Mouse (Mus musculus) urinary bladder, postnatal 10 days (tissue): ENCODE results near the gene Etv6.

Experiments
- DNase-seq: peaks from one replicate; pipeline ENCODE4 v3.0.0; 2022; ENCODE audit warnings: low spot score

Gene Etv6

GRCm38 (mm10) chr6:134208180-134208952, 172.9 kb downstream of the Etv6 start:
- DNase-seq: no peak

DNA sequence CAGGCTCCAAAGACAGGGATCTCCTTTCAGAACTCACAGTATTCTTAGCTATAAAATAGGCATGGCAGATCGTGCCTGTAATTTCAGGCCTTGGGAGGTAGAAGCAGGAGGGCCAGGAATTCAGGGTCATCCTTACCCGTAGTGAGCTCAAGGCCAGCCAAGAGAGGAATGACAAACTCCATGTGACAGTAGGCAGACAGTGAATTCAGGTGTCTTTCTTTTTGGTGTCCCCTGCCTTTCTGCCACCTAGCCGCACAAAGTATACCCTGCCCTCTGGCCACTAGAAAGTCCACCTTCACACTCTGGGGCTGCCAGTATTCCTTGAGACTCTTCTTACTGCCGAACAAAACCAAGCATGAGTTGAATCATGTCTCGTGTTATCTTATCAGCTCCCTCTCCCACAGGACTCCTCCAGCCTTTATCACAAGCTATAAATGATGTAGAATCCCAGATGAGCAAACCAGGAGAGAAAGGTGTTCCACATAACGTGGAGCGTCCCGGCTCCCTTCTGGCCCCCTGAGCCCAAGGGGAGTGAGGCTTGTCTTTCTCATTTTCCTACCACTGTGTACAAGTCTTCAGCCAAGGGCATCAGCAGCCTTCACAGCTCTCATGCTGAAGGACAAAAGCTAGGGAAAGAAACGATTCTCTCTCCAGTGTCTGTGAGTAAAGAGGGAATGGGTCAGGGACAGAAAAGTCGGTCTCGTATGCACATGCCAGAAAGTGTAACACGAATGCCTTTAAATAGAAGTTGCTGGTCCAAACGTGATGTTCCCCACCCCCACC, 175.4 kb downstream of the Etv6 start:
- DNase-seq: no peak

DNA sequence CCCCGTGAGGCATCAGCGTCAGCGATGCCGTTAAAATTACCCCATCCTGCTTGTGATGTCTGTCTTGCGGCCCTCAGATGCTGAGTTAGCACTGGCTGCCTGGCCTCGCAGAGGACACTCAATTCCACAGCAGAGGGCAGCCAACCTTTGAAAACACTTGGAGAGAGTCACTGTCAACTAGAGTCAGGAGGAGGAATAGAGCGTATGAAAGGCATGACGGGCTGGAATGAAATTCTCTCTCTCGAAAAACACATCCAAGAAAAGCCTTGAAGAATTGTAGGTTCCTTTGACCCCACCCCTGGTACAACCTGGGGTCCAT, 175.9 kb downstream of the Etv6 start:
- no peak for DNase-seq

DNA sequence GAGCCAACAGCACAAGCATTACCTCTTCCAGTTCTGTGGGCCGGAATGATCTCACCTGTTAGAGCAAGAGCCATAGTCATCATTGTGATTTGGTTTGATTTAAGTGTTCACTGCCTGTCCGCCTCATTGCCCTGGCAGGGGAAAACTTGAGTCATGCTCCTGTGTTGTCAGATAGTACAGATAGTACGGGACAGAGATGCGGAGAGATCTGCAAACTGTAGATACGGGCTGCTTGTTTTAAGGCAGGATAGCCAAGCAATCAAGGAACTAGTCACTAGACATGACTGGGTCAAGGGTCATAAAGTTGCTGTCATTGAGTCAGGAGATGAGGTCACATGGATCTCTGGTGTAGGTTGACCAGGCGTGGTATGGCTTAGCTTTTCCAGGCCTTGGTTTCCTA, 182.2 kb downstream of the Etv6 start:
- DNase-seq: no peak

- DNase-seq: no peak
These were observed 182.9 kb downstream of the Etv6 start for GRCm38 (mm10) chr6:134218441-134218840.

DNA sequence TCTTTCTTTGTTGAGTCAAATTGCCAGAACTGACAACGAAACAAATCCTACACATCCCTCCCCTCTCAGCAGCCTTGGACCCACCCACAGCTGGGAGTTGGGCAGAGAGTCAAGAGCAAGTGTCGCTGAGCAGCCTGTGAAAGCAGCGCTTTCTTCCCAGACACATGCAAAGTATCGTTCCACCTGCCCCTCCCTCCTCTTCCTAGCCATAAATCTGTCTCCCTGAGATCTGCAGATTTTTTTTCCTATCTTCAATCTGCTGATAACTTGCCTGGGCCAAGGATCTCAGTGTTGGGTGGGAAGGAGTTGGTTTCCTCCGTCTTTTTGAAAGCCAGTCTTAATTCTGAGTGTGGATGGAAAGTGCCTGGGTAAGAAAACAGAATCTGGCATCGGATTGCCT, 183.9 kb downstream of the Etv6 start:
- DNase-seq: no peak

DNA sequence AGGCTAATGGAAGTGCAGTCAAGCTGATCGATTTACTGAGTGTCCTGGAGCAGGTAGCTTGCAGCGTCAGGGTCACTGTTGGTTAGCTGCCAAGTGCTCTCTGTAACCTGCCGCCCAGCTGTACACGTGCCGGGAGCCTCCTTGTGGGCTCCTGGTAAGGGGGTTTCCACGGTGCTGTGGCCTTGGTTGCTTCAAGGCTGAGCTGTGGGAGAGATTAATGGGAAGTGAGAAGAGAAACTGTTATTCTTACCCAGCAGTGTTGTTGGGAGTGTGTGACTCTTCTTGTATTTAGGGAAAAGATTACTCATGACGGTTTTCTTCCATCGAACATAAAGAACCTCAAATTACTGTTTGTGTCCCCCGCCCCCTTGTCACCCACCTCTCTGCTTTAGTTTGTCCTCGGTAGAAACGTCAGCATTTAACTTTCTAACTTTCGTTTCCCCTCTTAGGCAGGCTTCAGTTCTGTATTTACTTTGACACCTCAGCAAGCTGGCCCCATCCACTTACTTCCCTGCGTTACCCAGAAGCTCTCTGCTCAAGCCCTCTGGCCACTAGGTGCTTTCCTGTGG, 184.8 kb downstream of the Etv6 start:
- no peak for DNase-seq

- no peak for DNase-seq
These were observed 186.9 kb downstream of the Etv6 start for GRCm38 (mm10) chr6:134222248-134222929.

- no peak for DNase-seq
These were observed 190.1 kb downstream of the Etv6 start for GRCm38 (mm10) chr6:134225564-134225963.

- no peak for DNase-seq
These were observed 191.1 kb downstream of the Etv6 start for GRCm38 (mm10) chr6:134226349-134227169.

DNA sequence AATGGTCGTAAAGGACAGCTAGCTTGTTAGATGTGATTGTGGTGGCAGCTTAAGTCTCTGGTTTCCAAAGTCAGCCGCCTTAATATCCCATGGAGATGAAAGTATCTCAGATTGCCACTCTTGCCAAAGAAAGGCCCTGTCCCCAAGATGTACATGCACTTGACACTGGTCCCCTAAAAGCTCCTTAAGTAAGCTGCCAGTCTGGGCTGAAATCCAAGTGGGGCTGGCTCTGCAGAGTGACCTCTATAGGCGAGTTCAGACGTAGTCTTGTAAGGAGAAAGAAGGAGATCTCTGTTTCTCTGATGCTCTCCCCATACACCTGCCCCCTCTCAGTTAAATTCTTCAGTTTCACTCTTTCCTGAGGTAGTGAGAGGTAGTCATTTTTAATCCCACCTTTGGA, 200.8 kb downstream of the Etv6 start:
- no peak for DNase-seq

DNA sequence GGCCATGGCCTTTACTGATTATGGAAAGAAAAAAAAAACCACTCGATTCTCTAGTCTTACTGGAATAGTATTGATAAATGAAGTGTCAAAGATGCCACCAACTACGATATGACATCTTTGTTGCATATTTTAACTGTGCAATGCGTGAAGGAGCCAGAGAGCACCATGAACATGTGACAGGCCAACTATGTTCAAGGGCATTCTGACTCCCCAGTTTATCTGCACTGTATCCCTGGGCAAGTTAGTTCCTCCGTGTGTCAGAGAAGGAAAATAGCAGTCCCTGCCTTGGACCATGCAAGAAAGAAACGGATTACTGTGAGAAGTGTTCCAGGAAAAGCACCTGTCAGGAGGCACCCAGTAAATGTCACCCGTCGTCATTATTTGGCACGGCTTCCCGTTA, 203.0 kb downstream of the Etv6 start:
- DNase-seq: no peak

DNA sequence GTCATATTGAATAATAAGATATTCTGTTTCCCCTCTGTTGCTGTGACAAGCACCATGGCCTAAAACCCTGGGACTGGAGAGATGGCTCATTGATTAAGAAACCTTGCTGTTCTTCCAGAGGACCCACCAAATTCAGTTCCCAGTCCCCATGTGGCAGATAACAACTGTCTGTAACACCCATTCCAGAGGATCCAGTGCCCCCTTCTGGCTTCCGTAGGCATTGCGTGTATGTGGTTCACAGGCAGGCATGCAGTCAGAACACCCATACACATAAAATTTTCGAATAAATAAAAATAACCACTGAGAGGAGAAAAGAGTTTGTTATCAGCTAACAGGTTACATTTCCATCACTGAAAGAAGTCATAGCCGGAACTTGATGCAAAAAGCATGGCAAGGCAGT, 205.5 kb downstream of the Etv6 start:
- no peak for DNase-seq

GRCm38 (mm10) chr6:134243119-134243518, 207.6 kb downstream of the Etv6 start:
- no peak for DNase-seq

GRCm38 (mm10) chr6:134243546-134243945, 208.0 kb downstream of the Etv6 start:
- no peak for DNase-seq

DNA sequence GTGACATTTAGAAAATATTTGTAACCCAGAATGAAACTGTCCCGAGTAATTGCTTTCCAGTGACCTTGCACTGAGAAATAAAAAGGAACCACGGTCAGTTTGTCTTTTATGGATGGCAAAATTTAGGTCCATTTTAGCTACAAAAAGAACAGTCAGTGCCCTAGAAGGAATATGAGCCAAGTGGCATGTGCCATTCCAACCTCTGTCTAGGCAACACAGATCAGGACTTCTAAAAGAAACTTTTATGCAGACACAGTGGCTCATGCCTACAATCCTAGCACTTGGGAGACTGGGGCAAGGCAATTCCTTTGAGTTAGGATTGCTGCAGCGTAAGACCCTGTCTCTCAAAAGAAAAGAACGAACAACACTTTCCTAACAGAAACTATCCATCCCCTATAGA, 208.6 kb downstream of the Etv6 start:
- DNase-seq: no peak

- DNase-seq: no peak
These were observed 210.6 kb downstream of the Etv6 start for GRCm38 (mm10) chr6:134246109-134246508.

DNA sequence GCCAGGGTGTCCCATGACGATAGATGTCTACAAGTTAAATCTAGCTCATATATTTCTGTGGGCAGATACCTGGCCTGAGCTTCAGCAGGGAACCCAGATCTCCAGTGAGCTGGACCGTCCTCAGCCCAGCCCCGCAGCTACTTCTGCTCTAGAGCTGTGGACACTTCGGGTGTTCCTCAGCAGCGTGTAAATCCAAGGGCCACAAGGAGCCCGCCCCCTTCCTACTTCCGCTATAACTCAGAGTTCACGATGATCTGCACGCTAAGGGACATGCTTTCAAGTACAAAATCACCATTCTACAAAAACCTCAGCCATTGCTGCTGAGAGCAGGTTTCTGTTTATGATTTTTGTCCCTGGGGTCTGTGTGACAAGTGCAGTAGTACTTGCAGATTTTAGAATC, 211.8 kb downstream of the Etv6 start:
- DNase-seq: no peak

DNA sequence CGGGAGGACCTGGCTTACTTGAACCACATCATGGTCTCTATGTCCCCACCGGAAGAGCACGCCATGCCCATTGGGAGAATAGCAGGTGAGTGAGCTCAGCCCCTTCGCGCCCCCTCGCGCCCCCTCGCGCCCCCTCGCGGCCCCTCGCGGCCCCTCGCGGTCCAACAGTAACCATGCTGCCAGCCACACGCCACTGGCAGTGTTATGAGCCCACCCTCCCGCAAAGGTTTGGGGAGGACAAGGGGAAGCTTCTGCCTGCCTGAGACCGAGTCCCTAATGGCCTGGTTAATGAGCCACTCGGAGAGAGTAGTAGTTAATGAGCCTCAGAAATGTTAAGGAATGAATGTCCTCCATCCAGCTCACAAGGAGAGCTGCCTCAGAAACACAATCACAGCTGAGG, 213.2 kb downstream of the Etv6 start:
- no peak for DNase-seq

- no peak for DNase-seq
These were observed 215.3 kb downstream of the Etv6 start for GRCm38 (mm10) chr6:134250764-134251163.

DNA sequence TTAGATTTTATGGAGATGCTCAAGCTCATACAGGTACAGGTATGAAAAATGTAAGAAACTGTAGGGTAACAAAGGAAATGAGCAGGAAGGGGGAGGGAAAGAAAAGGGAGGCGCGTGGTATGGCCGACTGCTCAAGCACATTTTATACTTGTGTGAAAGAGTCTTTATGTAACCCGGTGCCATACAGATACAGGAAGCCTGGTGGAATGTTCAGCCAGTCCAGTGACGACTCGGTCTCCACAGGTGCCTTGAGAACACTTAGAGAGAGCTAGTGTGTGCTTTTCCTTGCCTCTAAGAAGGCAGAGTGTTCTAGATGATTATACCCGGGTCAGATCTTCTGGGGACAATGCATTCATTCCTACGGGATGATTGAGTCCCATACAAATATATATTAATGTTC, 215.9 kb downstream of the Etv6 start:
- no peak for DNase-seq
